8 mouse cellular contexts compared by ENCODE assay signal in genomic region chr6:49930104-49930503, GRCm38 (mm10).
DNase-seq lines count a peak whose midpoint lies in the region; ATAC-seq and TF ChIP-seq lines count a peak whose summit lies in the region.

No protein-coding gene starts in this region.

- TF ChIP-seq POLR2A in kidney, adult 2 months (IDR thresholded peaks at IDR 0.05; ENCODE audit: low read depth, low read length), result no peak
- no peak for TF ChIP-seq POLR2A in brain, embryonic 14.5 days (IDR thresholded peaks at IDR 0.05; ENCODE audit: borderline replicate concordance, extremely low read depth, insufficient read depth, insufficient read length, poor library complexity, severe bottlenecking)

- H3K4me2 ChIP-seq in kidney, embryonic 16.5 days (replicated peaks; ENCODE audit: low read depth, low read length), result no peak overlapping the region
- no peak overlapping the region for H3K4me2 ChIP-seq in forebrain, embryonic 11.5 days (ENCODE audit: low read depth, low read length, severe bottlenecking)

- no peaks in the 10 kb centered on the region for H3K36me3 ChIP-seq in kidney, adult 2 months (ENCODE audit: control insufficient read depth, insufficient read depth, low read length)
- no peaks in the 10 kb centered on the region for H3K36me3 ChIP-seq in kidney, embryonic 16.5 days (ENCODE audit: insufficient read depth, low read length)
- no peaks in the 10 kb centered on the region for H3K36me3 ChIP-seq in forebrain, embryonic 11.5 days (ENCODE audit: control insufficient read depth, insufficient read depth, low read length)

- WGBS in kidney, adult 2 months, result 13% methylated on average over 4 of the region's 4 CpGs
- WGBS in kidney, embryonic 16.5 days, result 22% methylated on average over 4 of the region's 4 CpGs
- WGBS in forebrain, embryonic 11.5 days, result 74% methylated on average over 4 of the region's 4 CpGs

- ATAC-seq in kidney, embryonic 16.5 days (ENCODE audit: low FRiP score, low TSS enrichment), result no peak; the same call in 1 of the 2 replicates
- 0 out of 2 replicates have a peak, but pooled peaks have one; percentile 57 for ATAC-seq in megakaryocyte-erythroid progenitor cell, adult 5-6 weeks (replicated peaks; ENCODE audit: low FRiP score, low TSS enrichment, poor library complexity, severe bottlenecking)
- no peak for ATAC-seq in forebrain, embryonic 11.5 days (replicated peaks; ENCODE audit: low FRiP score)

- no peaks in the 10 kb centered on the region for H3K27me3 ChIP-seq in kidney, adult 2 months (replicated peaks; ENCODE audit: control insufficient read depth, insufficient read depth, low read length)
- no peaks in the 10 kb centered on the region for H3K27me3 ChIP-seq in kidney, embryonic 16.5 days (ENCODE audit: insufficient read depth, low read length)
- no peaks in the 10 kb centered on the region for H3K27me3 ChIP-seq in forebrain, embryonic 11.5 days (ENCODE audit: control insufficient read depth, insufficient read depth, low read length)

- H3K9ac ChIP-seq in kidney, embryonic 16.5 days (replicated peaks; ENCODE audit: low read length), result no peak overlapping the region
- no peak overlapping the region for H3K9ac ChIP-seq in forebrain, embryonic 11.5 days (ENCODE audit: low read length)

- no peak overlapping the region for H3K4me3 ChIP-seq in kidney, adult 2 months (ENCODE audit: insufficient read depth, low read depth, low read length)
- H3K4me3 ChIP-seq in kidney, embryonic 16.5 days (ENCODE audit: low read length), result no peak overlapping the region
- H3K4me3 ChIP-seq in forebrain, embryonic 11.5 days (ENCODE audit: low read depth, low read length), result no peak overlapping the region

- peak; percentile 41 for DNase-seq in kidney, adult 2 months
- peak; percentile 75 for DNase-seq in CD4-positive, CD25-positive, alpha-beta regulatory T cell, adult 2 months (ENCODE audit: low read depth, low spot score)
- DNase-seq in brain, embryonic 14.5 days (ENCODE audit: low read depth), result peak; percentile 60
- DNase-seq in right cerebral cortex, postnatal 10 days (ENCODE audit: low spot score in 2 of 2), result no peak
- no peak for DNase-seq in forebrain, embryonic 11.5 days (ENCODE audit: low spot score)
- no peak for DNase-seq in gastrocnemius, adult 8-10 months (ENCODE audit: low spot score in 2 of 2)

- H3K9me3 ChIP-seq in kidney, embryonic 16.5 days (ENCODE audit: low read length), result no peaks in the 10 kb centered on the region; the same call in 1 of the 2 replicates
- H3K9me3 ChIP-seq in forebrain, embryonic 11.5 days (ENCODE audit: control insufficient read depth, low read length), result no peaks in the 10 kb centered on the region

- H3K4me1 ChIP-seq in kidney, adult 2 months (ENCODE audit: control insufficient read depth, insufficient read depth, low read length), result no peaks in the 10 kb centered on the region
- 0 out of 2 replicates have a peak, but pooled peaks cover 4% of the 10 kb centered on the region for H3K4me1 ChIP-seq in kidney, embryonic 16.5 days (ENCODE audit: insufficient read depth, low read length)
- no peaks in the 10 kb centered on the region for H3K4me1 ChIP-seq in forebrain, embryonic 11.5 days (replicated peaks; ENCODE audit: control insufficient read depth, insufficient read depth, low read length)

- no peak overlapping the region for H3K27ac ChIP-seq in kidney, adult 2 months (ENCODE audit: insufficient read depth, low read depth, low read length)
- no peak overlapping the region for H3K27ac ChIP-seq in kidney, embryonic 16.5 days (ENCODE audit: low read length)
- H3K27ac ChIP-seq in forebrain, embryonic 11.5 days (ENCODE audit: low read depth, low read length), result no peak overlapping the region

- 0 out of 2 replicates have a peak, but pooled peaks have one; percentile 14 for TF ChIP-seq CTCF in kidney, adult 2 months (conservative IDR thresholded peaks at IDR 0.05; ENCODE audit: insufficient read depth, insufficient read length, low read depth, low read length)
- peak; percentile 23; the same call in 1 of the 2 replicates for TF ChIP-seq CTCF in brain, embryonic 14.5 days (IDR thresholded peaks at IDR 0.05; ENCODE audit: borderline replicate concordance, extremely low read depth, insufficient read depth, insufficient read length)

Comparison
In these comparisons a context has a peak if more than half of its experiments do, and no peak if none do; other contexts are left out.
1. DNase-seq: peak in kidney, adult 2 months (single experiment), CD4-positive, CD25-positive, alpha-beta regulatory T cell, adult 2 months (single experiment) and brain, embryonic 14.5 days (single experiment); none in right cerebral cortex, postnatal 10 days (0 of 2), forebrain, embryonic 11.5 days (single experiment) and gastrocnemius, adult 8-10 months (0 of 2).